Mouse (Mus musculus) cortical plate, adult 2 months (tissue): Measurements from ENCODE around the gene Gm49486. TPM values are rescaled to one million over a fixed set of nuclear protein-coding genes. Genes with fewer than 3 reads are reported as not detected.

Experiments
- H3K27ac ChIP-seq: fragments of 200-500 bp; 2 replicates; pipeline ENCODE4 v1.5.1; 2012; ENCODE audit warnings: low read length, control low read depth, inconsistent platforms; ENCODE audit not compliant: insufficient read depth
- H3K4me1 ChIP-seq: fragments of 200-500 bp; 2 replicates; pipeline ENCODE4 v1.6.1; 2011; ENCODE audit warnings: low read length; ENCODE audit not compliant: control insufficient read depth, insufficient read depth
- H3K4me3 ChIP-seq: fragments of 200-500 bp; 2 replicates; pipeline ENCODE4 v1.5.1; 2011; ENCODE audit warnings: mild to moderate bottlenecking, low read length, control low read depth; ENCODE audit not compliant: insufficient read depth
- CTCF ChIP-seq: fragments of 200-500 bp; IDR thresholded peaks from 2 replicates; pipeline ENCODE4 v1.5.1; 2011; ENCODE audit warnings: mild to moderate bottlenecking, control low read depth, low read length; ENCODE audit not compliant: insufficient read depth; ENCODE audit errors: extremely low read depth
- POLR2A ChIP-seq: fragments of 200-500 bp; IDR thresholded peaks from 2 replicates; pipeline ENCODE4 v1.6.1; 2011; ENCODE audit warnings: mild to moderate bottlenecking, low read length, control low read depth; ENCODE audit not compliant: insufficient read depth; ENCODE audit errors: extremely low read depth
- polyA plus RNA-seq: library from polyadenylated mRNA; depleted of rRNA; stranded (reverse); fragments of >200 nt; gene quantifications from 2 replicates; pipeline ENCODE4 v1.2.3, GENCODE M21; 2012; rRNA removed

The Gm49486 gene
- polyA plus RNA-seq, result 0.72 and 1.2 TPM in 2 replicates

GRCm38 (mm10) chr15:79229058-79229821, at the start of gene Gm49486, which contains the start of gene Pick1:
Gene Gm49486 (plus strand): TSS chr15:79229391.
Gene Pick1 (plus strand): TSS chr15:79229173.
- TF ChIP-seq CTCF (no peak), POLR2A (peak; percentile 50; the same call in 1 of the 2 replicates)
- peaks cover 2% of the 10 kb centered on the region; the same call in 1 of the 2 replicates for H3K4me1 ChIP-seq
- peak within 1 kb of the TSS; percentile 87 for H3K27ac ChIP-seq
- H3K4me3 ChIP-seq, result peak within 1 kb of the TSS; percentile 53

- Histone ChIP-seq H3K4me3 (no peak overlapping the region), H3K4me1 (no peaks in the 10 kb centered on the region), H3K27ac (no peak overlapping the region)
- no peak for TF ChIP-seq POLR2A
- TF ChIP-seq CTCF, result no peak
Measured at GRCm38 (mm10) chr15:79185213-79185612, 44.0 kb upstream of the Gm49486 start.

GRCm38 (mm10) chr15:79187819-79188218, 41.4 kb upstream of the Gm49486 start:
- Histone ChIP-seq H3K4me3 (no peak overlapping the region), H3K27ac (no peak overlapping the region), H3K4me1 (no peaks in the 10 kb centered on the region)
- TF ChIP-seq POLR2A (no peak), CTCF (no peak)

- no peak for TF ChIP-seq CTCF
- TF ChIP-seq POLR2A, result no peak
- Histone ChIP-seq H3K4me3 (no peak overlapping the region), H3K27ac (no peak overlapping the region), H3K4me1 (no peaks in the 10 kb centered on the region)
Measured at GRCm38 (mm10) chr15:79191426-79191825, 37.8 kb upstream of the Gm49486 start.

GRCm38 (mm10) chr15:79192450-79192849, 36.7 kb upstream of the Gm49486 start:
- H3K27ac ChIP-seq, result peak overlapping the region; percentile 24
- no peaks in the 10 kb centered on the region for H3K4me1 ChIP-seq
- no peak for TF ChIP-seq POLR2A
- no peak for TF ChIP-seq CTCF
- H3K4me3 ChIP-seq, result no peak overlapping the region

GRCm38 (mm10) chr15:79192885-79193845, 36.0 kb upstream of the Gm49486 start:
- Histone ChIP-seq H3K4me3 (no peak overlapping the region), H3K4me1 (no peaks in the 10 kb centered on the region), H3K27ac (peak overlapping the region; percentile 85)
- TF ChIP-seq POLR2A, result no peak
- TF ChIP-seq CTCF, result no peak

- Histone ChIP-seq H3K4me3 (no peak overlapping the region), H3K27ac (peak overlapping the region; percentile 85), H3K4me1 (no peaks in the 10 kb centered on the region)
- TF ChIP-seq CTCF, result no peak
- TF ChIP-seq POLR2A, result no peak
Measured at GRCm38 (mm10) chr15:79194048-79194447, 35.1 kb upstream of the Gm49486 start.

- H3K4me1 ChIP-seq, result no peaks in the 10 kb centered on the region
- TF ChIP-seq CTCF, result no peak
- TF ChIP-seq POLR2A, result no peak
- peak overlapping the region; percentile 28; the same call in 1 of the 2 replicates for H3K27ac ChIP-seq
- no peak overlapping the region for H3K4me3 ChIP-seq
Measured at GRCm38 (mm10) chr15:79194946-79195345, 34.2 kb upstream of the Gm49486 start.

GRCm38 (mm10) chr15:79195492-79195891, 33.7 kb upstream of the Gm49486 start:
- H3K4me3 ChIP-seq, result no peak overlapping the region
- peak overlapping the region; percentile 28; the same call in 1 of the 2 replicates for H3K27ac ChIP-seq
- no peaks in the 10 kb centered on the region for H3K4me1 ChIP-seq
- no peak for TF ChIP-seq CTCF
- no peak for TF ChIP-seq POLR2A
